In genomic region chr9:88346857-88347256, GRCm38 (mm10) we compare ENCODE assay signal across 29 mouse cellular contexts. TPM values are rescaled to one million over a fixed set of nuclear protein-coding genes. Genes with fewer than 3 reads are reported as not detected.
DNase-seq lines count a peak whose midpoint lies in the region; ATAC-seq and TF ChIP-seq lines count a peak whose summit lies in the region.
"Had no signal": no experiment of that assay in that cellular context is flagged by ENCODE, and none has a peak within 500 bp of the region (broad histone marks: within the 10 kb centered on the region; RNA-seq: fewer than 3 reads in every experiment).

No protein-coding gene starts in this region.

- H3K9me3 ChIP-seq in heart, postnatal 0 days (replicated peaks; ENCODE audit: control insufficient read depth, low read length) = no peaks in the 10 kb centered on the region
- no peaks in the 10 kb centered on the region for H3K9me3 ChIP-seq in heart, embryonic 11.5 days (replicated peaks; ENCODE audit: control insufficient read depth, low read length)
- H3K9me3 ChIP-seq: embryonic facial prominence, embryonic 13.5 days; forebrain, embryonic 10.5 days; forebrain, embryonic 15.5 days; hindbrain, embryonic 10.5 days; limb, embryonic 12.5 days; liver, embryonic 15.5 days; midbrain, embryonic 10.5 days; neural tube, embryonic 13.5 days had no signal

- ATAC-seq in heart, postnatal 0 days (ENCODE audit: insufficient read depth, low read depth) = no peak
- no peak for ATAC-seq in heart, embryonic 11.5 days (replicated peaks; ENCODE audit: insufficient number of reproducible peaks, low FRiP score, low TSS enrichment)
- 0 out of 2 replicates have a peak, but pooled peaks have one; percentile 16 for ATAC-seq in common myeloid progenitor, adult 5-6 weeks (replicated peaks; ENCODE audit: low read depth, poor library complexity, severe bottlenecking)
- ATAC-seq: forebrain, embryonic 15.5 days; hindbrain, embryonic 16.5 days; intestine, postnatal 0 days; midbrain, embryonic 16.5 days had no signal

- H3K4me2 ChIP-seq in heart, postnatal 0 days (ENCODE audit: low read depth, low read length) = no peak overlapping the region
- H3K4me2 ChIP-seq in heart, embryonic 11.5 days = no peak overlapping the region
- H3K4me2 ChIP-seq: embryonic facial prominence, embryonic 13.5 days; forebrain, embryonic 15.5 days; limb, embryonic 12.5 days; liver, embryonic 15.5 days; lung, embryonic 14.5 days; neural tube, embryonic 13.5 days had no signal

- no peaks in the 10 kb centered on the region for H3K27me3 ChIP-seq in heart, postnatal 0 days (ENCODE audit: control insufficient read depth, insufficient read depth, low read length)
- H3K27me3 ChIP-seq in heart, embryonic 11.5 days (ENCODE audit: control insufficient read depth, insufficient read depth, low read length) = no peaks in the 10 kb centered on the region
- H3K27me3 ChIP-seq: forebrain, embryonic 15.5 days; limb, embryonic 12.5 days; liver, embryonic 15.5 days; neural tube, embryonic 13.5 days had no signal

- no peak overlapping the region for H3K9ac ChIP-seq in heart, postnatal 0 days (replicated peaks; ENCODE audit: low read depth, low read length)
- no peak overlapping the region for H3K9ac ChIP-seq in heart, embryonic 11.5 days (ENCODE audit: low read depth, low read length)
- H3K9ac ChIP-seq: embryonic facial prominence, embryonic 13.5 days; forebrain, embryonic 15.5 days; limb, embryonic 12.5 days; liver, embryonic 15.5 days; lung, embryonic 14.5 days; neural tube, embryonic 13.5 days had no signal

- TF ChIP-seq CTCF in heart, postnatal 0 days (IDR thresholded peaks at IDR 0.05; ENCODE audit: low read depth) = no peak
- no peak for TF ChIP-seq CTCF in olfactory bulb, adult 2 months (IDR thresholded peaks at IDR 0.05; ENCODE audit: insufficient read depth, low read depth, low read length)

- WGBS in heart, postnatal 0 days = 64% methylated on average over 5 of the region's 5 CpGs
- 57% methylated on average over 5 of the region's 5 CpGs for WGBS in heart, embryonic 11.5 days (ENCODE audit: insufficient replicate concordance)
- 35% methylated on average over 5 of the region's 5 CpGs for WGBS in olfactory bulb, adult 2 months

- H3K36me3 ChIP-seq in heart, postnatal 0 days (replicated peaks; ENCODE audit: control insufficient read depth, insufficient read depth, low read length) = no peaks in the 10 kb centered on the region
- no peaks in the 10 kb centered on the region for H3K36me3 ChIP-seq in heart, embryonic 11.5 days (ENCODE audit: control insufficient read depth, insufficient read depth, low read length)
- H3K36me3 ChIP-seq: embryonic facial prominence, embryonic 13.5 days; forebrain, embryonic 10.5 days; forebrain, embryonic 15.5 days; hindbrain, embryonic 10.5 days; limb, embryonic 12.5 days; liver, embryonic 15.5 days; midbrain, embryonic 10.5 days; neural tube, embryonic 13.5 days had no signal

- no peak for TF ChIP-seq EP300 in heart, postnatal 0 days (IDR thresholded peaks at IDR 0.05; ENCODE audit: low read depth)

- peaks cover 8% of the 10 kb centered on the region for H3K4me1 ChIP-seq in heart, postnatal 0 days (ENCODE audit: control insufficient read depth, insufficient read depth)
- H3K4me1 ChIP-seq in heart, embryonic 11.5 days (ENCODE audit: control insufficient read depth, insufficient read depth, low read length) = no peaks in the 10 kb centered on the region
- peaks cover 8% of the 10 kb centered on the region for H3K4me1 ChIP-seq in olfactory bulb, adult 2 months (ENCODE audit: control insufficient read depth, insufficient read depth, low read length)
- H3K4me1 ChIP-seq: forebrain, embryonic 10.5 days; forebrain, embryonic 15.5 days; liver, embryonic 15.5 days; neural tube, embryonic 13.5 days had no signal

- no peak overlapping the region for H3K4me3 ChIP-seq in heart, postnatal 0 days (ENCODE audit: low read depth, low read length)
- no peak overlapping the region for H3K4me3 ChIP-seq in heart, embryonic 11.5 days (ENCODE audit: low read depth, low read length)
- H3K4me3 ChIP-seq in olfactory bulb, adult 2 months (ENCODE audit: insufficient read depth, low read depth, low read length) = no peak overlapping the region
- H3K4me3 ChIP-seq: embryonic facial prominence, embryonic 13.5 days; forebrain, embryonic 10.5 days; forebrain, embryonic 15.5 days; hindbrain, embryonic 10.5 days; limb, embryonic 12.5 days; liver, embryonic 15.5 days; midbrain, embryonic 10.5 days; neural tube, embryonic 13.5 days had no signal

- DNase-seq in heart, postnatal 0 days (ENCODE audit: low spot score) = no peak
- peak; percentile 55 for DNase-seq in Muller cell, postnatal 12 days (ENCODE audit: inconsistent ontology term)
- DNase-seq in ovary, postnatal 14 days (ENCODE audit: low spot score) = no peak
- DNase-seq in retina, embryonic 14.5 days (ENCODE audit: low spot score) = no peak
- DNase-seq: adrenal gland, adult 8-10 months; cerebellum, adult 11 months; cerebellum, adult 9-11 months; heart, postnatal 14 days; kidney, adult 9 months; kidney, postnatal 14 days; layer of hippocampus, adult 9-11 months; lung, embryonic 14.5 days; lung, postnatal 14 days; right cerebral cortex, adult 18-20 months; spleen, adult 18-20 months had no signal

- H3K27ac ChIP-seq in heart, postnatal 0 days (ENCODE audit: low read depth) = peak overlapping the region; percentile 2; the same call in 1 of the 2 replicates
- no peak overlapping the region for H3K27ac ChIP-seq in heart, embryonic 11.5 days (ENCODE audit: low read depth, low read length)
- peak overlapping the region; percentile 14; the same call in 1 of the 2 replicates for H3K27ac ChIP-seq in olfactory bulb, adult 2 months (ENCODE audit: insufficient read depth, low read depth, low read length)
- H3K27ac ChIP-seq: embryonic facial prominence, embryonic 13.5 days; forebrain, embryonic 10.5 days; forebrain, embryonic 15.5 days; hindbrain, embryonic 10.5 days; limb, embryonic 12.5 days; liver, embryonic 15.5 days; midbrain, embryonic 10.5 days; neural tube, embryonic 13.5 days had no signal

- no peak for TF ChIP-seq POLR2A in olfactory bulb, adult 2 months (IDR thresholded peaks at IDR 0.05; ENCODE audit: insufficient read depth, low read depth, low read length)

RNA-seq across cellular contexts. Expression of gene Nt5e, which starts 19.9 kb away (rescaled TPM):
- total RNA-seq in heart, postnatal 0 days (2014; rRNA removed; ENCODE audit: low replicate concordance) = 17.0 and 24.4 TPM in 2 replicates
- 9.2 and 9.4 TPM in 2 replicates for polyA plus RNA-seq in heart, postnatal 0 days (2015; fragmentation: Nextera tagmentation; extraction: Ambion mirVana)
- polyA plus RNA-seq in heart, embryonic 11.5 days (2014; fragmentation: Nextera tagmentation; extraction: Ambion mirVana) = 2.8 and 3.0 TPM in 2 replicates
- 0.05 and 1.0 TPM in 2 replicates for total RNA-seq in common myeloid progenitor, adult 5-6 weeks (2017)
- not detected in 2 replicates for polyA plus RNA-seq in olfactory bulb, adult 2 months (2012; ENCODE audit: insufficient read depth, insufficient read length, low replicate concordance, missing spikeins)
